13 mouse cellular contexts compared by ENCODE assay signal in the genomic region with DNA sequence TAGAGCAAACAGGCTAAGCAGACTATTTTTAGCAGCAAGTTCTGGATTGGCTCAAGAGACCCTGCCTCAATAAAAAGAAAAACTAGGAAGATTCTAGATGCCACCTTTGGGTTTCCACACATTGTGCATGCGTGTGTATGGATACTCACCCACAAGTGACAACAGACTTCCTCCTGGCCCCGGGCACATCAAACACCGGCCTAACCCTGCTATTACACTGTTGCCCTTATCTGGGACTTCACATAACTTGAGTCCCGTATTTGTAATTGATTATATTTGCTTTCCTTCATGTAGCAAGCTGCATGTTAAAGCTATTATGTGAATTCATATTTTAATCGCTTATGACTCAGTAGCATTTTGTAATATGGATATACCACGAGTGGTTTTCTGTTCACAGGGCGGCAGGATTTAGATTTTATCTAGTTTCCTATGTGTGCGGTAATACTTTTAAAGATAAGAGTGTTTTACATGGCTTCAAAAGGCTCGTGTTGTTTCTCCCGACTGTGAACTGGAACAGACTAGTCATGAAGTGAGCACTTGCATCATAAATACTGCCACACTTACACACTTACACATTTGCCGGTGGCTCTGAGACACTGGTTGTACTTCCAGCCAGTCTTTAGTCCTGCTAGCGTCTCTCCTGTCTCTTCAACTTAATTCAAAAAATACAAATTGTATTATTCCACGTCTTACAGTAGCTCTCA.
"Had no signal": no experiment of that assay in that cellular context is flagged by ENCODE, and none has a peak within 500 bp of the region (broad histone marks: within the 10 kb centered on the region; RNA-seq: fewer than 3 reads in every experiment).

No protein-coding gene starts in this region.

- H3K9me3 ChIP-seq: limb, embryonic 12.5 days; liver, embryonic 13.5 days; lung, embryonic 15.5 days; midbrain, embryonic 15.5 days had no signal

- H3K4me2 ChIP-seq: limb, embryonic 12.5 days; liver, embryonic 13.5 days; lung, embryonic 15.5 days; midbrain, embryonic 11.5 days; midbrain, embryonic 15.5 days had no signal

- H3K4me1 ChIP-seq: liver, embryonic 13.5 days; midbrain, embryonic 15.5 days had no signal

- H3K27me3 ChIP-seq: limb, embryonic 12.5 days; liver, embryonic 13.5 days; lung, embryonic 15.5 days; midbrain, embryonic 15.5 days had no signal

- H3K36me3 ChIP-seq: limb, embryonic 12.5 days; liver, embryonic 13.5 days; lung, embryonic 15.5 days; midbrain, embryonic 15.5 days had no signal

- ATAC-seq: liver, postnatal 0 days; midbrain, embryonic 15.5 days had no signal

- DNase-seq: kidney, adult 8-10 months; liver; liver, embryonic 13.5 days; liver, postnatal 0 days; lung, postnatal 36 days; right cerebral cortex, adult 18-20 months; right cerebral cortex, postnatal 25 days; thymus, adult 18-20 months; thymus, postnatal 14 days had no signal

- H3K9ac ChIP-seq: limb, embryonic 12.5 days; liver, embryonic 13.5 days; liver, postnatal 0 days; lung, embryonic 15.5 days; midbrain, embryonic 15.5 days had no signal

- H3K27ac ChIP-seq: limb, embryonic 12.5 days; liver, embryonic 13.5 days; lung, embryonic 15.5 days; midbrain, embryonic 15.5 days had no signal

- H3K4me3 ChIP-seq: limb, embryonic 12.5 days; liver, embryonic 13.5 days; lung, embryonic 15.5 days; midbrain, embryonic 15.5 days had no signal
